8 mouse cellular contexts compared by ENCODE assay signal in the genomic region with DNA sequence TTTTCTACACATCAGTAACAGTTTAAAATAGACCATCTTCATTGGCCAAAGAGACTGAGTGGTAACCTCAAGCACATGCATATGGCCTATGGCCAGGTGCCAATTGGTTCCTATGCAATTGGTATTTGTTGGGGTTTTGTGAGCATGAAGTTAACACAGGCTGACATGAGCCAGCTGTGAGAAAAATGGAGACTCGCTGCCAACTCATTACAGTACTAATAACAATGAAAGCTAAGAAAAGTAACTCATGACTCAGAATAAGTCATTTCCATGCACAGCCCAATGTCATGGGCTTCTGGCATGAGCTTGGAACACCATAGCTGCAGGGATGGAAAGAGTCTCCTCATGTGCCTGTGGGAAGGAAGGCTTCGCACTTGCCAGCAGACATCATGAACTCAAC.
DNase-seq lines count a peak whose midpoint lies in the region; ATAC-seq lines count a peak whose summit lies in the region.

No protein-coding gene starts in this region.

- no peak overlapping the region for H3K4me2 ChIP-seq in heart, embryonic 16.5 days (ENCODE audit: low read depth, low read length)

- no peaks in the 10 kb centered on the region for H3K27me3 ChIP-seq in heart, embryonic 16.5 days (ENCODE audit: control insufficient read depth, insufficient read depth, low read length)

- no peaks in the 10 kb centered on the region for H3K36me3 ChIP-seq in heart, embryonic 16.5 days (ENCODE audit: control insufficient read depth, insufficient read depth)

- H3K27ac ChIP-seq in heart, embryonic 16.5 days (ENCODE audit: low read length), result no peak overlapping the region; the same call in 1 of the 2 replicates

- H3K9me3 ChIP-seq in heart, embryonic 16.5 days (replicated peaks; ENCODE audit: control insufficient read depth, low read length), result no peaks in the 10 kb centered on the region

- H3K9ac ChIP-seq in heart, embryonic 16.5 days (ENCODE audit: low read length), result no peak overlapping the region

- WGBS in heart, embryonic 16.5 days, result 55% methylated on average over 2 of the region's 2 CpGs

- DNase-seq in cerebellum, adult 11-12 months, result peak; percentile 32
- DNase-seq in cerebellum, postnatal 36 days, result no peak
- peak; percentile 9 to 18 for DNase-seq in kidney, postnatal 4 days
- DNase-seq in kidney, adult 8-10 months, result no peak
- peak; percentile 64 for DNase-seq in retina, postnatal 1 day
- DNase-seq in thymus, postnatal 25 days, result no peak
- DNase-seq in testis, postnatal 14 days (ENCODE audit: low spot score), result no peak

- ATAC-seq in heart, embryonic 16.5 days (replicated peaks; ENCODE audit: extremely low read depth, insufficient read depth, low FRiP score), result peak; percentile 37; the same call in 1 of the 2 replicates

- no peak overlapping the region for H3K4me3 ChIP-seq in heart, embryonic 16.5 days (ENCODE audit: low read length)

- peaks cover 8% of the 10 kb centered on the region for H3K4me1 ChIP-seq in heart, embryonic 16.5 days (ENCODE audit: control insufficient read depth, insufficient read depth, low read length)

Comparison
In these comparisons a context has a peak if more than half of its experiments do, and no peak if none do; other contexts are left out.
1. DNase-seq: peak in cerebellum, adult 11-12 months (single experiment), kidney, postnatal 4 days (2 of 2) and retina, postnatal 1 day (single experiment); none in cerebellum, postnatal 36 days (0 of 2), kidney, adult 8-10 months (0 of 2), thymus, postnatal 25 days (single experiment) and testis, postnatal 14 days (single experiment).